Mouse (Mus musculus) hindbrain, embryonic 16.5 days (tissue): Measurements from ENCODE around the gene Ubtf. TPM values are rescaled to one million over a fixed set of nuclear protein-coding genes. Genes with fewer than 3 reads are reported as not detected.

ENCODE experiments used
- ATAC-seq: fragments of 200-750 bp; cut with Nextera tagmentation; 2 replicates; pipeline ENCODE4 v1.8.0; 2017; ENCODE audit warnings: moderate TSS enrichment, moderate library complexity
- H3K27ac ChIP-seq: fragments of 300-500 bp; sonication (generic); 2 replicates; pipeline ENCODE4 v1.5.1; 2014; ENCODE audit warnings: low read depth, mild to moderate bottlenecking, control low read depth, low read length, moderate library complexity
- H3K27me3 ChIP-seq: fragments of 300-500 bp; sonication (generic); replicated peaks from 2 replicates; pipeline ENCODE4 v1.6.1; 2014; ENCODE audit warnings: low read length; ENCODE audit not compliant: control insufficient read depth, insufficient read depth
- H3K36me3 ChIP-seq: fragments of 300-500 bp; sonication (generic); 2 replicates; pipeline ENCODE4 v1.6.1; 2014; ENCODE audit warnings: mild to moderate bottlenecking, low read length, moderate library complexity, mixed read lengths; ENCODE audit not compliant: control insufficient read depth, insufficient read depth
- H3K4me1 ChIP-seq: fragments of 300-500 bp; sonication (generic); 2 replicates; pipeline ENCODE4 v1.6.1; 2014; ENCODE audit warnings: low read depth, low read length; ENCODE audit not compliant: control insufficient read depth, insufficient read depth
- H3K4me2 ChIP-seq: fragments of 300-500 bp; sonication (generic); 2 replicates; pipeline ENCODE4 v1.6.1; 2014; ENCODE audit warnings: mild to moderate bottlenecking, low read length, control low read depth, moderate library complexity
- H3K4me3 ChIP-seq: fragments of 300-500 bp; sonication (generic); 2 replicates; pipeline ENCODE4 v1.5.1; 2014; ENCODE audit warnings: mild to moderate bottlenecking, low read length, control low read depth, moderate library complexity
- H3K9ac ChIP-seq: fragments of 300-500 bp; sonication (generic); 2 replicates; pipeline ENCODE4 v1.6.1; 2014; ENCODE audit warnings: low read depth, mild to moderate bottlenecking, control low read depth, low read length, moderate library complexity
- H3K9me3 ChIP-seq: fragments of 300-500 bp; sonication (generic); 2 replicates; pipeline ENCODE4 v1.6.1; 2014; ENCODE audit warnings: mild to moderate bottlenecking, low read length, moderate library complexity; ENCODE audit not compliant: control insufficient read depth
- WGBS: fragments of 180-500 bp; shearing (Covaris S2); extraction: QIAGEN DNeasy Blood & Tissue Kit; methylation state at CpG from one replicate; pipeline ENCODE4 v1.1.7; 2014; 5-methylcytosine and 5-hydroxymethylcytosine counted together
- polyA plus RNA-seq: library from polyadenylated mRNA; unstranded; fragments of >200 nt; fragmentation: Nextera tagmentation; extraction: Ambion mirVana; gene quantifications from 2 replicates; pipeline ENCODE4 v1.2.1, GENCODE M21; 2015

Ubtf gene
- polyA plus RNA-seq, 1 experiment from 2014 or later: 70.4 TPM

GRCm38 (mm10) chr11:102329518-102329917 is 10.0 kb upstream of the Ubtf start:
- Histone ChIP-seq H3K36me3 (no peaks in the 10 kb centered on the region), H3K27ac (no peak overlapping the region), H3K4me2 (no peak overlapping the region), H3K9ac (no peak overlapping the region), H3K27me3 (no peaks in the 10 kb centered on the region), H3K4me1 (no peaks in the 10 kb centered on the region), H3K4me3 (no peak overlapping the region), H3K9me3 (no peaks in the 10 kb centered on the region)
- no peak for ATAC-seq

- WGBS: 91% methylated on average over 7 of the region's 7 CpGs
- ATAC-seq: no peak
These were observed 8.3 kb upstream of the Ubtf start for GRCm38 (mm10) chr11:102327839-102328238.

DNA sequence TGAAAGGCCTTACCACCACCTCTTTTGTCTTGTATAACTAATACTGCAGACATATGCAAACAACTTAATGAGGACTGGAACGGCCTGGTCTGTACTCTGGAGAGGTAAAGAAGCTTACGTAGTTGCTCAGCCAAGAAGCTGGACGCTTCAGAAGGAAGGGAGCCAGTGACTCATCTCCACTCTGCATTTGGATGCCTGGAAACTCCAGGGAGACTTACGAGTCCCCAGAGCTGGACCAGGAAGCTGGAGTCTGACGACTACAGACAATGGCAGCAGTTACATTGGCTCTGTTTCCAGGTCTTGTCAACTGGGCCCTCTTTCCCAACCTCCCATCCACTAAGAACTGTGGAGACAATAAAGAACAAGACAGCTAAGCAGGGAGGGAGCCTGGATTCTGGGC is 7.7 kb upstream of the Ubtf start:
- H3K27ac ChIP-seq: no peak overlapping the region
- ATAC-seq: no peak
- H3K9me3 ChIP-seq: no peaks in the 10 kb centered on the region
- no peak overlapping the region for H3K4me3 ChIP-seq
- no peak overlapping the region for H3K9ac ChIP-seq
- H3K4me2 ChIP-seq: no peak overlapping the region
- 62% methylated on average over 5 of the region's 5 CpGs for WGBS
- H3K4me1 ChIP-seq: no peaks in the 10 kb centered on the region
- no peaks in the 10 kb centered on the region for H3K27me3 ChIP-seq
- H3K36me3 ChIP-seq: no peaks in the 10 kb centered on the region

More at GRCm38 (mm10) chr11:102327839-102328238, 8.3 kb upstream of the Ubtf start:
- Histone ChIP-seq H3K4me2 (no peak overlapping the region), H3K9ac (no peak overlapping the region), H3K36me3 (no peaks in the 10 kb centered on the region), H3K27me3 (no peaks in the 10 kb centered on the region), H3K4me1 (no peaks in the 10 kb centered on the region), H3K9me3 (no peaks in the 10 kb centered on the region), H3K27ac (no peak overlapping the region), H3K4me3 (no peak overlapping the region)

DNA sequence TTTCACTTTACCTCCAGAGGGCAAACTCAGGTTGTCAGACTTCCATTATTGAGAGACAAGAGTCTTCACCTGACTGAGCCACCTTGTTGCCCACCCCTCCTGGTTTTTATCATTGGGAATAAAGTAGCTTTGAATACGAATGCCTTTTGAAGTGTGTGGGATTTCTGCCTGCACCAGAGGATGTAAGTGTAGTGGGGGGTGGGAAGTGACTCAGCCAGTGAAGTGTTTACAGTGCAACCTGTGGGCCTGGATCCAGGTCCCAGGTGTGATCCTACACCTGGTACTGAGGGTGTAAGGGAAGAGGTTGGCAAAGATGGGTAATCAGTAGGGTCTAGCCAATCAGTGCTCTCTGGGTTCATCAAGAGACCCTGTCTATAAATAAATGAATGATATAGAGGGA is 4.0 kb upstream of the Ubtf start:
- Histone ChIP-seq H3K4me1 (peaks cover 9% of the 10 kb centered on the region), H3K4me3 (no peak overlapping the region), H3K27me3 (no peaks in the 10 kb centered on the region), H3K36me3 (no peaks in the 10 kb centered on the region), H3K4me2 (no peak overlapping the region), H3K9me3 (no peaks in the 10 kb centered on the region), H3K9ac (no peak overlapping the region), H3K27ac (no peak overlapping the region)
- ATAC-seq: no peak
- WGBS: 85% methylated on average over 1 of the region's 1 CpGs

DNA sequence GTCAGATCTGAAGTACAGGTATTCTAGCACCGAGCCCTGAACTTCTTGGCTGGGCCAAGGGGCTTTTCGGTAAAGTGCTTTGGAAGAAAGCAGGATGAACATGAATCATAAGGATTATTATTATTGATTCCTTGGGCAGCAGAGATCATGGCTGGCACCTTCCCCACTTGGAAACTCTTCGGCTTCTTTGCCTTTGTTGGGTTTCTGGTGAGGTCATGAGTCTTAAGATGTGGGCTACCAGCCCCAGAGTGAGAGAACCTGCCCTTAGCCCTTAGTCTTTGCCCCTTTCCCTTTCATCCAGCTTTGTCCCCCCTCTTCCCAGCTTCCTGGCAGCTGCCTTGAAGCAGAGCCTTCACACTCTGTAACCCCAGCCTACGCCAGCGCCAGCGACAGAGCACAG is 2.4 kb upstream of the Ubtf start:
- Histone ChIP-seq H3K4me2 (no peak overlapping the region), H3K27me3 (no peaks in the 10 kb centered on the region), H3K4me3 (no peak overlapping the region), H3K27ac (no peak overlapping the region), H3K9me3 (no peaks in the 10 kb centered on the region), H3K36me3 (no peaks in the 10 kb centered on the region), H3K9ac (no peak overlapping the region), H3K4me1 (peaks cover 9% of the 10 kb centered on the region)
- WGBS: 84% methylated on average over 6 of the region's 6 CpGs
- ATAC-seq: no peak

- peaks cover 18% of the 10 kb centered on the region for H3K4me1 ChIP-seq
- peak overlapping the region; percentile 91 for H3K4me2 ChIP-seq
- H3K4me3 ChIP-seq: peak overlapping the region; percentile 79
- H3K9me3 ChIP-seq: no peaks in the 10 kb centered on the region
- peak; percentile 25 for ATAC-seq
- 5% methylated on average over 10 of the region's 10 CpGs for WGBS
- no peaks in the 10 kb centered on the region for H3K36me3 ChIP-seq
- peak overlapping the region; percentile 98 for H3K27ac ChIP-seq
- peak overlapping the region; percentile 99 for H3K9ac ChIP-seq
- no peaks in the 10 kb centered on the region for H3K27me3 ChIP-seq
These were observed 1.1 kb upstream of the Ubtf start for GRCm38 (mm10) chr11:102320686-102321005.

DNA sequence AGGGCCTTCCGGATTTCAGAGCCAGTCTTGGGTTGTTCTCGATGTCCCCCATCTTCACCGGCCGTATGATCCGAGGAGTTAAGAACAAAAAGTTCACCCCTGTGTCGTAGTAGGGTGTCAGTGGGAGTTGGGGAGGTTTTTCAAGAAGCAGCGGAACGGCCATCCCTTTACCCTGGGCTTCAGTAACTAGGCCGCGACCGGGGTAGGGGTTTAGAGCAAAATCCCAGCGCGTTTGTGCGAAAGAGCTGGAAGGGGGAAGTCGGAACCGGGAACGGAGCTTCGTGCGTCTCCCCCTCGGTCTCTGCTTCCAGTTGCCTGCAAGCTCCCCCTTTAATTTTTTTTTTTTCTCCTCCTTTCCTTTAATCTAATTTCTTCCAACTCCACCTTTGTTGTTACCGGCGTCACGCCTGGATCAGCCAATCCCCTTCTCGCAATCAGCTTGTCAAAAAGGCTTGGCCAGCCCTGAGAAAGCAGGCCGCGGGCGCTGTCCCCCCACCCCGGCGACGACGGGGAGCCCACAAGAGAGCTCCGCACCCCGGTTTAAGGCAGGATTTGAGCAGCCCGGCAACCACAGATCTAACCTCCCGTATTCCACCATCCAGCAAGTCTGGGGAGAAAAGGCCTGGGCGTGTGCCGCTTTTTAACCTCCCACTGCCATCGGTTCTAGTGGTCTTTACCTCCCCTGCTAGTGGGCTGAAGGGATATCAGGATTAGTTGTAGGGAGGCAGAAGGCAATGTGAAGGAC is 571 bp upstream of the Ubtf start:
- WGBS: under 1% methylated on average over 38 of the region's 38 CpGs

GRCm38 (mm10) chr11:102318576-102319409 is 749 bp downstream of the Ubtf start:
- WGBS: under 1% methylated on average over 72 of the region's 84 CpGs
- Histone ChIP-seq H3K27me3 (no peaks in the 10 kb centered on the region), H3K4me1 (peaks cover 23% of the 10 kb centered on the region), H3K9me3 (no peaks in the 10 kb centered on the region), H3K27ac (peak overlapping the region; percentile 98), H3K4me2 (peak overlapping the region; percentile 91), H3K4me3 (peak overlapping the region; percentile 79), H3K9ac (peak overlapping the region; percentile 99), H3K36me3 (peaks cover 3% of the 10 kb centered on the region)
- no peak for ATAC-seq

More for the DNA sequence above, 571 bp upstream of the Ubtf start:
- ATAC-seq: peak; percentile 68
- Histone ChIP-seq H3K4me3 (peak overlapping the region; percentile 79), H3K4me2 (peak overlapping the region; percentile 91), H3K4me1 (peaks cover 23% of the 10 kb centered on the region), H3K27me3 (no peaks in the 10 kb centered on the region), H3K9me3 (no peaks in the 10 kb centered on the region), H3K27ac (peak overlapping the region; percentile 98), H3K36me3 (no peaks in the 10 kb centered on the region), H3K9ac (peak overlapping the region; percentile 99)

DNA sequence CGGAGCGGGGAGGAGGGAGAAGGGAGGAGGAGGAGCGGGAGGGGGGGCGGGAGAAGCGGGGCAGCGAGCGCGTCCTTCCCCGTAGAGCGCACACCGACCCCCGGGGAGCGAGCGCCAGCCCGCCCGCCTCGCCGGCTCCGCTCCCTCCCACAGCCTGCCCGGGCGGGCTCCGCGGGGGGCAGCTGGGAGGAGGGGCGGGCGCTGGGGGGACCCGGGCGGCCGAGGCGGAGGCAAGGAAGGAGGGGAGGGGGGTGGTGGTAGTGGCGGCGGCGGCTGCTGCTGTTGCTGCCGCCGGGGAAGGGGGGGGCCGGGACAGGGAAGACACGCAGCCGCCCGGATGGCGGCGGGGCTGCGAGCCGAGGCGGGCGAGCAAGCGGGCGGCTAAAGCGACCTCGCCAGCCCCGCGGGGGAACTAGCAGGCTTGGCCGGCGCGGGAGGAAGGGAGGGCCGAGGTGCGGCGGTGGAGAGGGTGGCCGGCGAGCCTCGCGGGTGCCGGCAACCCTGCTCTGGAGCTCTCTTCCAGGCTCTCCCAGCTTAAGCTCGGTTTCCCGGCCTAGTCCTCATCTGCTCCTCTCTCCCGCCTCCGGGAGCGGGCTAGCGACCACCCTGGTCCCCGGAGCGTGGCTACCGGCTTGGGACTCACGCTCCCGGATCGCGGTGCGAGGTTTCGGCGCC is 1.5 kb downstream of the Ubtf start:
- H3K9ac ChIP-seq: peak overlapping the region; percentile 99

More for the DNA sequence above, 1.5 kb downstream of the Ubtf start:
- Histone ChIP-seq H3K9me3 (no peaks in the 10 kb centered on the region), H3K4me3 (peak overlapping the region; percentile 79), H3K27ac (peak overlapping the region; percentile 98), H3K27me3 (no peaks in the 10 kb centered on the region), H3K36me3 (peaks cover 11% of the 10 kb centered on the region), H3K4me1 (peaks cover 23% of the 10 kb centered on the region), H3K4me2 (peak overlapping the region; percentile 91)
- WGBS: under 1% methylated on average over 40 of the region's 77 CpGs
- peak; percentile 35 for ATAC-seq
